Mouse (Mus musculus) brain, embryonic 14.5 days (tissue): ENCODE measurements around the gene Cd86. TPM values are rescaled to one million over a fixed set of nuclear protein-coding genes. Genes with fewer than 3 reads are reported as not detected.

Experiments
- DNase-seq: peaks from one replicate; pipeline ENCODE4 v3.0.0-alpha.2; 2011; ENCODE audit warnings: low read depth
- CTCF ChIP-seq: fragments of 200-500 bp; IDR thresholded peaks from 2 replicates; pipeline ENCODE4 v1.5.1; 2012; ENCODE audit warnings: inconsistent platforms, mild to moderate bottlenecking, moderate library complexity, borderline replicate concordance; ENCODE audit not compliant: insufficient read depth, insufficient read length; ENCODE audit errors: extremely low read depth
- POLR2A ChIP-seq: fragments of 200-500 bp; IDR thresholded peaks from 2 replicates; pipeline ENCODE4 v1.6.1; 2012; ENCODE audit warnings: mild to moderate bottlenecking, inconsistent platforms, borderline replicate concordance; ENCODE audit not compliant: poor library complexity, insufficient read depth, insufficient read length, severe bottlenecking; ENCODE audit errors: extremely low read depth
- polyA plus RNA-seq: library from polyadenylated mRNA; depleted of rRNA; stranded (reverse); fragments of >200 nt; gene quantifications from 2 replicates; pipeline ENCODE4 v1.2.3, GENCODE M21; 2012; rRNA removed

Cd86 gene
- polyA plus RNA-seq, 1 experiment, result 1.1 TPM

- DNase-seq, result no peak
- TF ChIP-seq CTCF, result no peak
- TF ChIP-seq POLR2A, result no peak
Measured at GRCm38 (mm10) chr16:36587971-36588370, 77.9 kb downstream of the Cd86 start.

- DNase-seq, result no peak
- TF ChIP-seq CTCF, result no peak
- TF ChIP-seq POLR2A, result no peak
Measured at GRCm38 (mm10) chr16:36582073-36582472, 83.8 kb downstream of the Cd86 start.

- no peak for TF ChIP-seq POLR2A
- TF ChIP-seq CTCF, result no peak
- no peak for DNase-seq
Measured at GRCm38 (mm10) chr16:36571942-36572341, 93.9 kb downstream of the Cd86 start.

GRCm38 (mm10) chr16:36561386-36562338 is 104.2 kb downstream of the Cd86 start, which contains the start of gene Casr:
Gene Casr, minus strand, starts transcription at chr16:36562141.
- TF ChIP-seq CTCF (no peak), POLR2A (no peak)
- DNase-seq, result peak; percentile 24

GRCm38 (mm10) chr16:36559573-36559972 is 106.3 kb downstream of the Cd86 start:
- TF ChIP-seq CTCF (no peak), POLR2A (no peak)
- no peak for DNase-seq

GRCm38 (mm10) chr16:36555672-36556165 is 110.2 kb downstream of the Cd86 start:
- no peak for DNase-seq
- no peak for TF ChIP-seq POLR2A
- TF ChIP-seq CTCF, result no peak

Other genes with a start within 250 kb of the Cd86 start
- gene Stfa3, start 210.7 kb downstream of the Cd86 start, polyA plus RNA-seq, result 0.82 and 1.8 TPM in 2 replicates
- 0.04 TPM in 1 of 2 replicates, not detected in the other for gene Casr, start 103.9 kb downstream of the Cd86 start, polyA plus RNA-seq
- 0.05 and 0.14 TPM in 2 replicates for gene Ildr1, start 27.9 kb upstream of the Cd86 start, polyA plus RNA-seq
- gene Slc15a2, start 118.9 kb upstream of the Cd86 start, polyA plus RNA-seq, result 23.9 and 25.2 TPM in 2 replicates
- 22.6 and 26.6 TPM in 2 replicates for gene Iqcb1, start 162.3 kb upstream of the Cd86 start, polyA plus RNA-seq
- gene Eaf2, start 208.9 kb upstream of the Cd86 start, polyA plus RNA-seq, result 0.66 and 0.67 TPM in 2 replicates
- 45.0 and 46.2 TPM in 2 replicates for gene Golgb1, start 209.1 kb upstream of the Cd86 start, polyA plus RNA-seq